Mouse (Mus musculus) splenic B cell, adult 2 months (primary cell): ENCODE measurements around the gene Ccdc153.

Source experiments
- DNase-seq: peaks from one replicate; pipeline ENCODE4 v3.0.0-alpha.2; 2011; ENCODE audit warnings: low read depth, low spot score
- H3K27me3 ChIP-seq: 2 replicates; pipeline ENCODE4 v1.6.1; 2012; ENCODE audit warnings: mild to moderate bottlenecking, low read length, moderate library complexity, mixed read lengths; ENCODE audit not compliant: control insufficient read depth, poor library complexity, insufficient read depth, severe bottlenecking
- H3K36me3 ChIP-seq: 2 replicates; pipeline ENCODE4 v1.6.1; 2012; ENCODE audit warnings: mild to moderate bottlenecking, low read length, moderate library complexity, mixed read lengths; ENCODE audit not compliant: control insufficient read depth, poor library complexity, insufficient read depth, severe bottlenecking

The Ccdc153 gene

DNA sequence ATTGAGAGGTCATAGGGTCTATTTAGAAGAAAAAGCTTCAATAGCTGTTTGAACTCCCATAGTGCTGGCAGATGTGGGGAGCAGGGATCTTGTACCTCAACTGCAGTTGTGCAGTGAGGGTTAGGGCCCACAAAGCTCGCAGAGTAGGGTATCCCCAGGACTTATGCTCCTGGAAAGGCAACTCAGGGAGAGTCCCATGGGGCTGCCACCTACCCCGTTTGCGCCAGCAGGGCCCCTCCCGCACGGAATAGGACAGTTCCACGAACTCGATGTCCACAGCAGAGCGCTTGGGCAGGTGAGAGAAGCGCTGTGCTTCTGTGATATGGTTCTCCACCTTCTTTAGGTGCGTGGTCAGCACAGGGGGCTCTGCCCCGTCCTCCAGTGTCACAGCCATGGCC, 46.5 kb downstream of the Ccdc153 start:
- peaks cover 2% of the 10 kb centered on the region; the same call in 1 of the 2 replicates for H3K36me3 ChIP-seq
- peak; percentile 7 for DNase-seq
- H3K27me3 ChIP-seq: no peaks in the 10 kb centered on the region

DNA sequence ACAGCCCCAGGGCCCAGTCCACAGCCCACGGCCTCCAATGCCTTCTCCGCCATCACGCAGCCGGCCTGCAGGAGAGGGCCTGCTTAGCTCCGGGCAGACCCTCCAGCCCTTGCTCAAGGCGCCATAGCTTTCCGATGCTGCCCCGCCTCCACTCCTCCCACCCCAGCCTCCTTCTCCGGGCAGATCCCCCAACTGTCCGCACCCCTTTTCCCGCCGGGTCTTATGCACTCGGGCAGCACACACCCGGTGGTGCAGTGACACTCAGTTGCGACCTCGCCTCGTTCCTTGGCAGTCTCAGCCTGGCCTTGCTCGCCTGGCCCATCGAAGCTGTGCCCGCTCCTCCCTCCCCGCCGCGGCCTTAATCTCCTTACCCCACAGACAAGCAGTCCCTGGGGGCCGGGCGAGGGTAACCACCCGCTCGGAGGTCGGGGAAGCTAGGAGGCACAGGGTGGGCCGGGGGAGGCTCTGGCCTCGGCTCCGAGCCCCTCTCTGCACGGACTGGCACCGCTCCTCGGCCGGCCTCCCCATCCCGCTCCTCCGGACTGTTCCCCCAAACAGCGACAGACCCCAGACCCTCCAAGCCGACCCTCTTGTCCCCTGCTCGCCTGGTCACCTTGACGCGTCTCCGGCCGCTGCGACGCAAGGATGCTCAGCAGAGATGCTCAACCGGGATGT, 47.1 kb downstream of the Ccdc153 start:
- peak; percentile 29 for DNase-seq
- Histone ChIP-seq H3K27me3 (no peaks in the 10 kb centered on the region), H3K36me3 (peaks cover 2% of the 10 kb centered on the region; the same call in 1 of the 2 replicates)

DNA sequence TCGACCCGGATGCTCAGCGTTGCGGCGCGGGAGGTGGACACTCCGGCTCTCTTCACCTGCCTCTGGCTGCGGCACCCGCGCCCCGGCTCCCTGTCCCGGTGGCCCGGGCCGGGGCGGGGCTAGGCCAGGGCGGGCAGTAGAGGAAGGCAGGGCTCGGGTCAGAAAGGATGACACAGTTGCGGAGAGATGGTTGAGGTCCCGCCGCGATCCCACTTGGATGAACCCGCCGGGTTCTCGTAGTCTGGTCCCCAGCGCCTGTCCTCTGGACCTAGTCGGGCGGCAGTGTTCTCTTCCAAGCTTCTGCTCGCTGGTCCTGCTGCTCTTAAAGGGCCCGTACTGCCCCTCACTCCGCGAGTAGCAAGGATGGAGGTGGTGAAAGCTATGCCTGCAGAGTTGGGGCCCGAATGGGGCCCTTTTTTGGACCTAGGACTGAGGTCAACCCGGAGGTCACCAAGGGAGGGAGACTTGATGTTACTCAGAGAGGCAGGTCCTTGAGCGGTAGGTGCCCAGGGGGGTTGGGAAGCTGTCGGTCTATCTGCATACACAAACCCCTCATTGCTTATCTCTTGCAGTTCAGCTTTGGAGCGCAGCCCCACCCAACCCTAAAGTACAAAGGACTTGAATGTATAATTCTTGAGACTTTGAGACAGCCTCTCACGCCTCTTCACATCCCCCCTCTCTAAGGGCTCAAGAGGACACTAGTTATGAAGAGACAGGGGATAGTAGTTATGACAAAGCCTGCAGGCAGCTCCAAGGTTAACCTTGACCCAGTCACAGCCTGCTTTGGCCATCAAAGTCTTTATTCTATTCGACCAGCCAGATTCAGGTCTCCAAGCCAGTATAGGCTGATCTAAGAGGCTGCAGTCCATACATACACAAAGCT, 47.8 kb downstream of the Ccdc153 start, which contains the start of gene Abcg4:
TSS of gene Abcg4 (minus strand) at position 540 of the 883 bp plus-strand sequence.
- DNase-seq: peak; percentile 18
- H3K36me3 ChIP-seq: peaks cover 2% of the 10 kb centered on the region; the same call in 1 of the 2 replicates
- no peaks in the 10 kb centered on the region for H3K27me3 ChIP-seq

DNA sequence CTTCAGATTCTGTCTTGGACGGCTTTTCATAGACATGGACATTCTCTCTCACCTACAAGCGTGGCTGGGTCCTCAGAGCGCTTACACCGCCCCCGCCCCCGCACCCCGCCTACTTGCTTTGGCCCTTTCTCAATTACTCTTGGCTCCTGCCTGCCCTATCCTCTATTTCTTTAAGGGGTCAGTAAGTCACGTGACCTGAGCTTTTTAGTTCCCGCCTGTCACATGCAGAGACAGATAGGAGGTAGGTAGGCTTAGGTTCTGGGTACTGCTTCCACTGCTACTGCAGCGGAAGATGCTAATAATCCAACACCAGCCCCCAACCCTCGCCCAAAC, 48.4 kb downstream of the Ccdc153 start:
- H3K27me3 ChIP-seq: no peaks in the 10 kb centered on the region
- H3K36me3 ChIP-seq: peaks cover 3% of the 10 kb centered on the region
- no peak for DNase-seq

DNA sequence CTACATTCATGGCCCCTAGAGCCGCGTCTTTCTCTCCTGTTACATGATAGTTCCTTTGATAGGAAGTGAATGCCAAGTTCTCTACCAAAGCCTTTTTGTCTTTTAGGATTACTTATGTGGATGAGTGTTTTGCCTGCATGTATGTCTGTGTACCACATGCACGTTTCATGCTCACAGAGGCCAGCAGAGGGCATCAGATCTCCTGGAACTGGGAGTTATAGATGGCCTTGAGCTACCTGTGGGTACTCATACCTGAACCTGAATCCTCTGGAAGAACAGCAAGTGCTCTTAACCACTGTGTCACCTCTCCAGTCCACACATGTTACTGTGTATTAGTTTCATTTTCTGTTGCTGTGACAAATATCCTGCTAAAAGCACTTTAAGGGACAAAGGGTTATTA, 52.0 kb downstream of the Ccdc153 start:
- no peaks in the 10 kb centered on the region for H3K27me3 ChIP-seq
- peak; percentile 82 for DNase-seq

More for the DNA sequence above, 52.0 kb downstream of the Ccdc153 start:
- peaks cover 21% of the 10 kb centered on the region for H3K36me3 ChIP-seq
